Mouse (Mus musculus) liver, embryonic 12.5 days (tissue): ENCODE measurements around the gene Kifc1. TPM values are rescaled to one million over a fixed set of nuclear protein-coding genes. Genes with fewer than 3 reads are reported as not detected.

Experiments used
- ATAC-seq: fragments of 200-750 bp; cut with Nextera tagmentation; 2 replicates; pipeline ENCODE4 v1.8.0; 2017; ENCODE audit warnings: moderate number of reproducible peaks, mild to moderate bottlenecking, moderate library complexity
- H3K27ac ChIP-seq: fragments of 300-500 bp; sonication (generic); 2 replicates; pipeline ENCODE4 v1.5.1; 2016; ENCODE audit warnings: mild to moderate bottlenecking
- H3K27me3 ChIP-seq: fragments of 300-500 bp; sonication (generic); replicated peaks from 2 replicates; pipeline ENCODE4 v1.6.1; 2016; ENCODE audit warnings: mild to moderate bottlenecking, moderate library complexity
- H3K36me3 ChIP-seq: fragments of 300-500 bp; sonication (generic); 2 replicates; pipeline ENCODE4 v1.6.1; 2016; ENCODE audit warnings: mild to moderate bottlenecking, moderate library complexity
- H3K4me1 ChIP-seq: fragments of 300-500 bp; sonication (generic); 2 replicates; pipeline ENCODE4 v1.6.1; 2016
- H3K4me2 ChIP-seq: fragments of 300-500 bp; sonication (generic); 2 replicates; pipeline ENCODE4 v1.6.1; 2016; ENCODE audit warnings: mild to moderate bottlenecking, moderate library complexity
- H3K4me3 ChIP-seq: fragments of 300-500 bp; sonication (generic); 2 replicates; pipeline ENCODE4 v1.5.1; 2016; ENCODE audit warnings: mild to moderate bottlenecking, moderate library complexity
- H3K9ac ChIP-seq: fragments of 300-500 bp; sonication (generic); 2 replicates; pipeline ENCODE4 v1.6.1; 2016; ENCODE audit warnings: mild to moderate bottlenecking, moderate library complexity
- H3K9me3 ChIP-seq: fragments of 300-500 bp; sonication (generic); replicated peaks from 2 replicates; pipeline ENCODE4 v1.6.1; 2016; ENCODE audit warnings: mild to moderate bottlenecking, moderate library complexity
- WGBS: fragments of 180-500 bp; shearing (Covaris S2); methylation state at CpG from one replicate; pipeline ENCODE4 v1.1.7; 2016; ENCODE audit not compliant: insufficient replicate concordance; 5-methylcytosine and 5-hydroxymethylcytosine counted together
- microRNA-seq: library from miRNA; unstranded; fragments of <30 nt; microRNA quantifications from one replicate; pipeline ENCODE4, GENCODE M21; 2017
- polyA plus RNA-seq: library from polyadenylated mRNA; unstranded; fragments of >200 nt; fragmentation: Nextera tagmentation; extraction: Ambion mirVana; gene quantifications from 2 replicates; pipeline ENCODE4 v1.2.1, GENCODE M21; 2016

Gene Kifc1
- polyA plus RNA-seq, 1 experiment from 2014 or later, result 6.0 TPM

DNA sequence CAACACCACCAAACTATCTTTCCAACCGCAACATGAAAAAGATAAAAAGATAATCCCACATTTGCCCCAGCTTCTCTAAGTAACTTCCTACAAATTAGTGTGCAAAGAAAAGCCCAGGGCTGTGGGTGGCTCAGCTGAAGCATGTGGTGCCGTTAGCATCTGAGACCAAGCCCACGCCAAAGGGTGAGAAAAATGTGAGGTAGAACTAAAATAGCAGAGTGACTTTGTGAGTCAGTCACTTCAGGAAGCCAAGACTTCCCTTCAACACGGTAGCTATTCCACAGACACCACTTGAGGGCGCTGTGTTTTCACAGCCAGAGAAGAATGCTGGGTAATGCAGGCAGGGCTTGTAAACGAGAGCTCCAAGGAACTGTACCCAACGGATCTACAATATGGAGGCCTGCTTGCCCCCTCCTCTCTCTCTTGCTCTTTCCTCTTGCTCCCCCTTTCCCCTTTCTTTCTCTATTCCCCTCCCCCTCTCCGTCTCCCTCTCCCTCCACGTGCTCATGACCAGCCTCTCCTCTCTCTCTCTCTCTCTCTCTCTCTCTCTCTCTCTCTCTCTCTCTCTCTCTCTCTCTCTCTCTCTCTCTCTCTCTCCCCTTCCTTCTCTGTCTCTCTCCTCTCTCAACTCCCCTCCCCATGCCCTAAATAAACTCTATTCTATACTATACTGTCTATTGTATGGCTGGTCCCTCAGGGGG lies 25.0 kb downstream of the Kifc1 start:
- H3K9me3 ChIP-seq, result no peaks in the 10 kb centered on the region
- no peak overlapping the region for H3K27ac ChIP-seq
- peak overlapping the region; percentile 47 for H3K4me2 ChIP-seq
- H3K4me1 ChIP-seq, result peaks cover 9% of the 10 kb centered on the region
- peak; percentile 40; the same call in 1 of the 2 replicates for ATAC-seq
- no peaks in the 10 kb centered on the region for H3K27me3 ChIP-seq
- H3K36me3 ChIP-seq, result no peaks in the 10 kb centered on the region
- no peak overlapping the region for H3K9ac ChIP-seq
- 13% methylated on average over 9 of the region's 9 CpGs for WGBS
- 0 out of 2 replicates have a peak overlapping the region, but pooled peaks have one; percentile 2 for H3K4me3 ChIP-seq

DNA sequence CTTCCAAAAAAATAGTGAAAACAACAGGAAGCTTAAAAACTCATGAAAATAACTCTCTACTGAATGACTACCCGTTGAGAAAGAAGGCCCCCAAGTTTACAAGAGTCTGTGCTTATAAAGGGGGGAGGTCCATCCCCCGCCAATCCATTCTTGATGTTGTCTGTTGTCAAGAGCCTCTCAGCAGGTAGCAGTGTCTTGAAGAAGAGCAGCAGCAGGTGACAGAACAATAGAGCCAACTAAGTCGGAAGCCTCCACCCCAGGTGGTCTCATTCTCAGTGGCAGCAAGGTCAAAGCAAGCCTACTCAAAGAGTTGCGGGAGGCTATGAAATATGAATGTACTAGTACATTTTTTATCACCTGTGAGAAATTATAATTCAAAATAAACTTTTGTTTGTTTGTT lies 32.6 kb downstream of the Kifc1 start:
- no peaks in the 10 kb centered on the region for H3K4me1 ChIP-seq
- H3K27me3 ChIP-seq, result no peaks in the 10 kb centered on the region
- no peak for ATAC-seq
- no peak overlapping the region for H3K9ac ChIP-seq
- H3K4me2 ChIP-seq, result no peak overlapping the region
- no peak overlapping the region for H3K27ac ChIP-seq
- H3K4me3 ChIP-seq, result no peak overlapping the region
- H3K9me3 ChIP-seq, result peaks cover 6% of the 10 kb centered on the region; the same call in 1 of the 2 replicates
- no peaks in the 10 kb centered on the region for H3K36me3 ChIP-seq
- WGBS, result 73% methylated on average over 4 of the region's 4 CpGs

DNA sequence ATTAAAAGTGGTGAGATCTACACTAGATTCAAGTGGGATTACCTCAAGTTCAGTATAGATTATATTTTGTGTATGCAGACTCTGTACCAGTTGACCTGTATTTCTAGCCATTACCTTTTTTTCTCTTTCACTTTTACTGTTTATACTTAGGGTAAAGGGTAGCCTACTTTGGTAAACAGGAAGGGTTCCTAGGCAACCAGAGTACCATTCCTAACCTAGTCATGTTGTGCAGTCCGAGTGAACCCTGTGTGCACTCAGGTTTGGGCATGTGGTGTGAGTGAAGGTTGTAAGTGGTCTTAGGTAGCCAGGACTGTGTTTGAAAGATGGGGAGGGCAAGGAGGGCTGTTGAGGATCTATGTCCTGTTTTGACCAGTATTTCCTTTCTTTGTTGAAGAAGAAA lies 39.1 kb downstream of the Kifc1 start:
- Histone ChIP-seq H3K4me3 (no peak overlapping the region), H3K4me1 (0 out of 2 replicates have a peak, but pooled peaks cover 2% of the 10 kb centered on the region), H3K9me3 (no peaks in the 10 kb centered on the region), H3K27ac (no peak overlapping the region), H3K4me2 (no peak overlapping the region), H3K27me3 (no peaks in the 10 kb centered on the region), H3K9ac (no peak overlapping the region), H3K36me3 (peaks cover 18% of the 10 kb centered on the region)
- 33% methylated on average over 1 of the region's 1 CpGs for WGBS
- ATAC-seq, result peak; percentile 58

DNA sequence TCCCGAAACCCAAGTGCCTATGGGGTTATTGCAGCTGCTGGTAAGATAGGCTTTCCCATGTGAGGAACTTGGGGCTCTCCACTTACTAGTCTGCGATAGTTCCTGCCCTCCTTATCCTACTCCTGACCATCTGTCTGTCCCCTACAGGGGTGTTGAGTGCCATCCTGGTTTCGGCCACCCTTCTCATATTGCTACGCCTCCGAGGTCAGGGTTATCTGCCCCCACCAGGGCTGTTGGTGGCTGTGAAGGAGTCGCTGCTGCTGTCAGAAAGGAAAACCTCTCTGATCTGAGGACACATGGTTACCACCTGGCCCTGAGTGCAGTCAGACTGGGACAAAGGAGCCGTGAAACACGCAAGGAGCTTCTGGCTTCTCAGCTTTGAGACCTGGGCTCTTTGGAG lies 42.3 kb downstream of the Kifc1 start:
- ATAC-seq, result no peak
- 60% methylated on average over 8 of the region's 8 CpGs for WGBS
- H3K27ac ChIP-seq, result no peak overlapping the region

DNA sequence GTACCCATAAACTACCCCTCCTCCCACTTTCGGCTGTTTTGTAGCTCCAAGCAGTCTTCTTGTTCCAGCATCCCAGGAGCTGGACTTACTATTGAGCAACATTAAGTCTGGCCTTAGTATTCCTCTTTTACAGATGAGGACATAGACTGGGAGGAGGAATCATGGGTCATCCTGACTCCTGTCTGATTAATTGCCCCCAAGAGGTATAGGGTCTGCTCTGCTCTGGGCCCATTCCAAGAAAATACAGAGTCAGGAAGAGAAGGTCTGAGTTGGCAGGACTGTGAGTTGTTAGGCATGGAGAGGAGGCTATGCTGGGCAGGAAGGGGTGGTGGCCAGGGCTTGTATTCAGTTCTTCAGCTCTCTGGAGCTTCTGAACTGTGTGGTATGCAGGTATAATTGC lies 46.3 kb downstream of the Kifc1 start:
- no peak for ATAC-seq
- 65% methylated on average over 1 of the region's 1 CpGs for WGBS
- peaks cover 37% of the 10 kb centered on the region for H3K4me1 ChIP-seq
- no peak overlapping the region for H3K9ac ChIP-seq
- H3K4me3 ChIP-seq, result no peak overlapping the region
- no peaks in the 10 kb centered on the region for H3K9me3 ChIP-seq
- H3K4me2 ChIP-seq, result peak overlapping the region; percentile 87
- no peaks in the 10 kb centered on the region for H3K27me3 ChIP-seq
- no peak overlapping the region for H3K27ac ChIP-seq
- H3K36me3 ChIP-seq, result peaks cover 16% of the 10 kb centered on the region

More for the DNA sequence above, 42.3 kb downstream of the Kifc1 start:
- Histone ChIP-seq H3K9ac (no peak overlapping the region), H3K4me2 (no peak overlapping the region), H3K9me3 (no peaks in the 10 kb centered on the region), H3K4me1 (peaks cover 26% of the 10 kb centered on the region), H3K36me3 (peaks cover 18% of the 10 kb centered on the region), H3K27me3 (no peaks in the 10 kb centered on the region), H3K4me3 (no peak overlapping the region)

DNA sequence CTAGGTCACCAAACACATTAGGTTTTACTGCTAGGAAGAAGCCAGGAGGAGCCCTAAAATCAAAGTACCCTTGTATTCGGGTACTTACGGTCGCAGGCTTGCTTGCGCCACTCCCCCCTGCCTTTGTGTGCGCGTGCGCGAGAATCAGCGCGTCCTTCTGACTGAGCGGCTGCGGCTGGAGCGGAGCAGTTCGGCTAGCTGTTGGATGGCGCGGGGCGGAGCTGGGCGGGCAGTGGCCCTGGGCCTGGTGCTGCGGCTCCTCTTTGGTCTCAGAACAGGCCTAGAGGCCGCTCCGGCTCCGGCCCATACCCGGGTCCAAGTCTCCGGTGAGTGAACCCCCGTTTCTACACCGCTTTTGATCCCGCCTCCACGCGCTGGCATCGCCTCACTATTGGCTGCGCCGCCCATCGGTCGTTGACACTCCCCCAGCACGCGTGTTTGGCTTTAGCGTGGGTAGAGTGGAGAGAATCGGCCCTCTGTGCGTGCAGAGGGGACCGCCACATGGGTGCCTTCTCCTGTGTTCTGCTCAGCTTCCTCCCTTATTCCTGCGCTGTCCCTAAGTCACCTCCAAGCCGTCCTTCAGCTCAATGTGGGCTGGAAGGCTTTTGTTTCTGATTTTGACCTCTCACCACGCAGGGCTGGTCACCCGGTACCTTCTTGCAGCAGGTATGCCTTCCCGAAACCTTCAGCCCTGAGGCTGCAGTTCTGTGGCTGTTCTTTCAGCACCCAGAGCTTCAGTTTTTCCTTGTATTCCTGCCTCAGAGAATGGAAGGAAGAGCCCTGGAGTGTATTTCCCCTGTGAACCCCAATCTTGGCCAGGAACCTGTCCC lies 47.3 kb downstream of the Kifc1 start, which contains the start of gene Cd320:
Gene Cd320 (plus strand): TSS at position 126 of the 830 bp plus-strand sequence.
- under 1% methylated on average over 45 of the region's 45 CpGs for WGBS
- peak; percentile 88 for ATAC-seq
- H3K27ac ChIP-seq, result no peak within 1 kb of the TSS; the same call in 1 of the 2 replicates

DNA sequence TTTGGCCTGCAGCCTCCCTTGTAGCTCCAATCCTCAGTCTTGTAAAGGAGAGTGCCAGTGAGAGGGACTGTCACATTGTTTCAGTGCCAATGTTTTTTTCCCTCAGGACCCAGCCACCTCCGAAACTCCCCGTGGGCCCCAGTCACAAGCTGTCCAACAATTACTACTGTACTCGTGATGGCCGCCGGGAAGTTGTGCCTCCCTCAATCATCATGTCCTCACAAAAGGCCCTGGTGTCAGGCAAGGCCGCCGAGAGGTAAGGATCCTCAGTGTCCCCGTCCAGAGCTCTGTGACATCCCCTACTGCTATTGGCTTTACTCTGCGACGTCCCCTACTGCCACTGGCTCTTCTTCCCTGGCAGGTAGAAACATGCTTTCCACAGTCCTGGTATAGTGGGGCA lies 60.9 kb downstream of the Kifc1 start:
- ATAC-seq, result no peak
- Histone ChIP-seq H3K4me3 (no peak overlapping the region), H3K4me1 (peaks cover 18% of the 10 kb centered on the region), H3K9ac (no peak overlapping the region), H3K4me2 (no peak overlapping the region), H3K9me3 (no peaks in the 10 kb centered on the region), H3K27me3 (no peaks in the 10 kb centered on the region), H3K27ac (0 out of 2 replicates have a peak overlapping the region, but pooled peaks have one; percentile 57), H3K36me3 (peaks cover 71% of the 10 kb centered on the region)
- 83% methylated on average over 10 of the region's 10 CpGs for WGBS

More for the DNA sequence above, 47.3 kb downstream of the Kifc1 start, which contains the start of gene Cd320:
- Histone ChIP-seq H3K4me3 (peak within 1 kb of the TSS; percentile 74), H3K4me2 (peak within 1 kb of the TSS; percentile 87), H3K36me3 (peaks cover 22% of the 10 kb centered on the region), H3K9me3 (no peaks in the 10 kb centered on the region), H3K27me3 (no peaks in the 10 kb centered on the region), H3K4me1 (peaks cover 37% of the 10 kb centered on the region), H3K9ac (peak within 1 kb of the TSS; percentile 72)

DNA sequence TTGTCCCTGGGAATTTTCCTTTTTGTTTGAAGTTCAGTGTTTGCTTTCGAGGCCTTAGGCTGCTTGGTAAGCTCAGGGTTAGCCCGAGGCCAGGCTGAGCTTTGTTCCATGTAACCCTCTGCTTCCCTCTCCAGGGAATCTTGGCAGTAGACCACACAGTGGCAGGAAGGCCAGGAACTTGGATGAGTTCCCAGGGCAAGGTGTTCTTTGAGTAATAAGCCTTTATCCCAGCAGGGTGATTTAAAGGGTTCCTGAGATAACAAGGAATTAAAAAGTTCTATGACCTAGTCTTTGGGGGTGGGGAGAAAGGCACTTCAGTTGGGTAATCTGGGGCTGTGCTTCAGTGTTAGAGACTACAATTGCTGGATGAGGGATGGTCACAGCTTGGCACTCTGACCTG lies 61.6 kb downstream of the Kifc1 start:
- H3K4me1 ChIP-seq, result peaks cover 18% of the 10 kb centered on the region
- no peaks in the 10 kb centered on the region for H3K27me3 ChIP-seq
- no peak overlapping the region for H3K4me3 ChIP-seq
- H3K9me3 ChIP-seq, result no peaks in the 10 kb centered on the region
- 68% methylated on average over 2 of the region's 2 CpGs for WGBS
- peaks cover 64% of the 10 kb centered on the region for H3K36me3 ChIP-seq
- no peak overlapping the region for H3K4me2 ChIP-seq
- ATAC-seq, result no peak
- H3K9ac ChIP-seq, result no peak overlapping the region
- H3K27ac ChIP-seq, result peak overlapping the region; percentile 57; the same call in 1 of the 2 replicates

DNA sequence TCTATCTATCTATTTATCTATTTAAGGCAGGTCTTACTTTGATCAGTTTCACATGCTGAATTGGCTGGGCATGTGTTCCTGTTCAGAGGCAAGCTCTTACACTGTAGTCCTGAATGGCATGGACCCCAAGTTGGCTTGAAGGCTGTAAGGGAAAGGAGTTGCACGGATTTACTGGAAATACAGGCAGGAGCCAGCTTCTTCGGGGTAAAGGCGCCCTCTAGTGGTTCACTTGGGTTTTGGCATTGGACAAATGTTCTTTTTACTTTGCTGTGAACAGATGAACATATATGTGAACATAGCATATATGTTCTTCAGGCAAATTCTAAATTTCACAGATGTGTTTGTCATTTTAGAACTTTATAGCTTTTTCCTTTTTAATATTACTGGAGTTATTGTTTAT lies 63.6 kb downstream of the Kifc1 start:
- Histone ChIP-seq H3K36me3 (peaks cover 62% of the 10 kb centered on the region), H3K9ac (no peak overlapping the region), H3K4me1 (peaks cover 39% of the 10 kb centered on the region), H3K27ac (no peak overlapping the region), H3K4me3 (no peak overlapping the region), H3K4me2 (no peak overlapping the region), H3K9me3 (no peaks in the 10 kb centered on the region), H3K27me3 (no peaks in the 10 kb centered on the region)
- under 1% methylated on average over 3 of the region's 3 CpGs for WGBS
- no peak for ATAC-seq

Small RNA genes within 50 kb of the gene (microRNA-seq; reads per million reads assigned to microRNA genes)
- gene Gm27740, result not detected

Other genes starting within 250 kb of the Kifc1 start
- gene Hnrnpm, start 203.8 kb downstream of the Kifc1 start, polyA plus RNA-seq, result 222 and 242 TPM in 2 replicates
- 196 and 205 TPM in 2 replicates for gene March2, start 172.0 kb downstream of the Kifc1 start, polyA plus RNA-seq
- gene Rab11b, start 130.1 kb downstream of the Kifc1 start, polyA plus RNA-seq, result 147 and 169 TPM in 2 replicates
- 17.3 and 21.0 TPM in 2 replicates for gene Angptl4, start 108.8 kb downstream of the Kifc1 start, polyA plus RNA-seq
- gene Kank3, start 80.1 kb downstream of the Kifc1 start, polyA plus RNA-seq, result 12.6 and 13.2 TPM in 2 replicates
- 689 and 715 TPM in 2 replicates for gene Rps28, start 66.1 kb downstream of the Kifc1 start, polyA plus RNA-seq
- 296 and 311 TPM in 2 replicates for gene Ndufa7, start 66.1 kb downstream of the Kifc1 start, polyA plus RNA-seq
- gene Cd320, start 47.6 kb downstream of the Kifc1 start, polyA plus RNA-seq, result 22.2 and 24.1 TPM in 2 replicates
- not detected in 2 replicates for gene Gm7029, start 16.8 kb downstream of the Kifc1 start, polyA plus RNA-seq
- 0.51 and 0.78 TPM in 2 replicates for gene Platr17, start 14.5 kb upstream of the Kifc1 start, polyA plus RNA-seq
- gene Daxx, start 18.8 kb upstream of the Kifc1 start, polyA plus RNA-seq, result 33.4 and 37.1 TPM in 2 replicates
- gene Tapbp, start 25.2 kb upstream of the Kifc1 start, polyA plus RNA-seq, result 29.4 and 30.1 TPM in 2 replicates
- gene Zbtb22, start 25.2 kb upstream of the Kifc1 start, polyA plus RNA-seq, result 13.6 and 14.8 TPM in 2 replicates
- 17.3 and 18.4 TPM in 2 replicates for gene Rgl2, start 38.9 kb upstream of the Kifc1 start, polyA plus RNA-seq
- 164 and 177 TPM in 2 replicates for gene Pfdn6, start 49.7 kb upstream of the Kifc1 start, polyA plus RNA-seq
- gene Wdr46, start 50.0 kb upstream of the Kifc1 start, polyA plus RNA-seq, result 49.4 and 52.7 TPM in 2 replicates
- 2.1 and 2.6 TPM in 2 replicates for gene B3galt4, start 60.8 kb upstream of the Kifc1 start, polyA plus RNA-seq
- gene Vps52, start 65.2 kb upstream of the Kifc1 start, polyA plus RNA-seq, result 41.1 and 43.5 TPM in 2 replicates
- gene Rps18, start 65.3 kb upstream of the Kifc1 start, polyA plus RNA-seq, result 1,396 and 1,433 TPM in 2 replicates
- gene H2-K1, start 109.7 kb upstream of the Kifc1 start, polyA plus RNA-seq, result 82.1 and 83.5 TPM in 2 replicates
- 10.6 and 10.7 TPM in 2 replicates for gene Ring1, start 134.0 kb upstream of the Kifc1 start, polyA plus RNA-seq
- gene H2-Ke6, start 137.4 kb upstream of the Kifc1 start, polyA plus RNA-seq, result 33.2 and 36.1 TPM in 2 replicates
- 91.7 and 96.0 TPM in 2 replicates for gene Slc39a7, start 141.0 kb upstream of the Kifc1 start, polyA plus RNA-seq
- gene Rxrb, start 141.2 kb upstream of the Kifc1 start, polyA plus RNA-seq, result 29.2 and 31.3 TPM in 2 replicates
- gene Col11a2, start 148.8 kb upstream of the Kifc1 start, polyA plus RNA-seq, result 0.37 and 0.54 TPM in 2 replicates
- gene H2-Oa, start 201.7 kb upstream of the Kifc1 start, polyA plus RNA-seq, result 0.37 and 0.56 TPM in 2 replicates
- gene H2-DMa, start 228.9 kb upstream of the Kifc1 start, polyA plus RNA-seq, result 3.1 and 4.3 TPM in 2 replicates
- 59.9 and 66.1 TPM in 2 replicates for gene Brd2, start 232.0 kb upstream of the Kifc1 start, polyA plus RNA-seq